In the genomic region with DNA sequence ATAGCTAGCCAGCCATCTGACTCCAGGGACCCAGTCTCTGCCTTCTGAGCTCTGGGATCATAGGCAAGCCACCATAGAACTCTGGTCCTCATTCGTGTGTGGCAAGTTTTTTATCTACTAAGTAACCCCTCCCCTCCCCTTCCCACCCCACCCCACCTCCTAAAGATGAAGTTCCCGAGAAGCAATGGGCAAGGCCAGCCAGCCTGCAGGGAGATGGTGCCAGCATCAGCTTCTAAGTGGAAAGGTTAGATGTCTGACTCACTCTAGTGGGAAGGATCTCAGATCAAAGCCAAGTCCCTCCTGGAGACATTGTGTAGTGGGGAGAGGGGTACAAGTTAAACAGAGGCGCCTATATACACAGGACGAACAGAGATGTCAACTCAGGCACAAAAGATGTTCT, we compare ENCODE assay signal across 14 mouse cellular contexts. TPM values are rescaled to one million over a fixed set of nuclear protein-coding genes. Genes with fewer than 3 reads are reported as not detected.
A peak's percentile ranks its signal among the peaks of the same experiment; 100 is the strongest.
DNase-seq lines count a peak whose midpoint lies in the region; ATAC-seq lines count a peak whose summit lies in the region.
"Had no signal": no experiment of that assay in that cellular context is flagged by ENCODE, and none has a peak within 500 bp of the region (broad histone marks: within the 10 kb centered on the region; RNA-seq: fewer than 3 reads in every experiment).

No protein-coding gene starts in this region.

- peak overlapping the region; percentile 73; the same call in 1 of the 2 replicates for H3K4me2 ChIP-seq in hindbrain, embryonic 15.5 days
- H3K4me2 ChIP-seq in hindbrain, embryonic 11.5 days (replicated peaks; ENCODE audit: low read depth, low read length): no peak overlapping the region
- H3K4me2 ChIP-seq in embryonic facial prominence, embryonic 11.5 days (ENCODE audit: low read depth, low read length): peak overlapping the region; percentile 1; the same call in 1 of the 2 replicates
- no peak overlapping the region for H3K4me2 ChIP-seq in limb, embryonic 15.5 days
- no peak overlapping the region for H3K4me2 ChIP-seq in forebrain, embryonic 15.5 days (replicated peaks)

- H3K4me3 ChIP-seq in hindbrain, embryonic 15.5 days: no peak overlapping the region
- no peak overlapping the region for H3K4me3 ChIP-seq in hindbrain, embryonic 11.5 days (ENCODE audit: low read depth, low read length)
- H3K4me3 ChIP-seq in embryonic facial prominence, embryonic 11.5 days (ENCODE audit: low read depth, low read length): no peak overlapping the region
- H3K4me3 ChIP-seq in limb, embryonic 15.5 days: no peak overlapping the region
- H3K4me3 ChIP-seq in forebrain, embryonic 15.5 days: no peak overlapping the region
- H3K4me3 ChIP-seq: myocyte had no signal

- ATAC-seq in hindbrain, embryonic 15.5 days (ENCODE audit: low FRiP score, low read depth): no peak
- no peak for ATAC-seq in hindbrain, embryonic 11.5 days (ENCODE audit: low FRiP score)
- no peak for ATAC-seq in embryonic facial prominence, embryonic 11.5 days (replicated peaks; ENCODE audit: insufficient number of reproducible peaks, low FRiP score, low TSS enrichment, low read depth)
- no peak for ATAC-seq in limb, embryonic 15.5 days (ENCODE audit: insufficient number of reproducible peaks, low FRiP score, low TSS enrichment, low read depth)
- ATAC-seq in forebrain, embryonic 15.5 days (replicated peaks): no peak
- ATAC-seq: intestine, postnatal 0 days had no signal

- DNase-seq in hindbrain, embryonic 11.5 days (ENCODE audit: low spot score): no peak
- peak; percentile 34 for DNase-seq in NIH3T3 (ENCODE audit: low read depth)
- DNase-seq in embryonic facial prominence, embryonic 11.5 days (ENCODE audit: low spot score): no peak
- no peak for DNase-seq in thymus, postnatal 4 days
- DNase-seq: cerebellum, adult 9-10 months; kidney, postnatal 4 days had no signal

- 0 out of 2 replicates have a peak overlapping the region, but pooled peaks have one; percentile 95 for H3K27ac ChIP-seq in hindbrain, embryonic 15.5 days (replicated peaks)
- no peak overlapping the region for H3K27ac ChIP-seq in hindbrain, embryonic 11.5 days (ENCODE audit: low read depth, low read length)
- H3K27ac ChIP-seq in embryonic facial prominence, embryonic 11.5 days (replicated peaks; ENCODE audit: low read depth, low read length): peak overlapping the region; percentile 89; the same call in 1 of the 2 replicates
- H3K27ac ChIP-seq in limb, embryonic 15.5 days: peak overlapping the region; percentile 97
- no peak overlapping the region for H3K27ac ChIP-seq in forebrain, embryonic 15.5 days (replicated peaks)
- H3K27ac ChIP-seq: liver, embryonic 14.5 days; macrophage had no signal

- 0 out of 2 replicates have a peak overlapping the region, but pooled peaks have one; percentile 82 for H3K9ac ChIP-seq in hindbrain, embryonic 15.5 days
- no peak overlapping the region for H3K9ac ChIP-seq in hindbrain, embryonic 11.5 days (ENCODE audit: low read depth, low read length)
- H3K9ac ChIP-seq in embryonic facial prominence, embryonic 11.5 days (replicated peaks; ENCODE audit: low read length): no peak overlapping the region
- no peak overlapping the region for H3K9ac ChIP-seq in limb, embryonic 15.5 days
- H3K9ac ChIP-seq in forebrain, embryonic 15.5 days (replicated peaks): no peak overlapping the region
- H3K9ac ChIP-seq: liver, embryonic 14.5 days had no signal

- H3K4me1 ChIP-seq in hindbrain, embryonic 15.5 days (replicated peaks): peaks cover 36% of the 10 kb centered on the region
- peaks cover 6% of the 10 kb centered on the region; the same call in 1 of the 2 replicates for H3K4me1 ChIP-seq in hindbrain, embryonic 11.5 days (replicated peaks; ENCODE audit: control insufficient read depth, insufficient read depth, low read length)
- H3K4me1 ChIP-seq in embryonic facial prominence, embryonic 11.5 days (ENCODE audit: control insufficient read depth, insufficient read depth, low read length): peaks cover 2% of the 10 kb centered on the region; the same call in 1 of the 2 replicates
- H3K4me1 ChIP-seq in limb, embryonic 15.5 days: peaks cover 46% of the 10 kb centered on the region
- H3K4me1 ChIP-seq in forebrain, embryonic 15.5 days: peaks cover 33% of the 10 kb centered on the region

- whole genome bisulfite sequencing in hindbrain, embryonic 15.5 days: 75% methylated on average over 4 of the region's 4 CpGs
- WGBS in hindbrain, embryonic 11.5 days: 71% methylated on average over 4 of the region's 4 CpGs
- WGBS in embryonic facial prominence, embryonic 11.5 days: 64% methylated on average over 4 of the region's 4 CpGs
- 45% methylated on average over 4 of the region's 4 CpGs for WGBS in limb, embryonic 15.5 days
- 77% methylated on average over 4 of the region's 4 CpGs for WGBS in forebrain, embryonic 15.5 days

- no peaks in the 10 kb centered on the region for H3K27me3 ChIP-seq in hindbrain, embryonic 15.5 days
- no peaks in the 10 kb centered on the region for H3K27me3 ChIP-seq in hindbrain, embryonic 11.5 days (ENCODE audit: control insufficient read depth, insufficient read depth, low read length)
- H3K27me3 ChIP-seq in embryonic facial prominence, embryonic 11.5 days (ENCODE audit: control insufficient read depth, insufficient read depth, low read length): no peaks in the 10 kb centered on the region
- H3K27me3 ChIP-seq in limb, embryonic 15.5 days: no peaks in the 10 kb centered on the region
- H3K27me3 ChIP-seq in forebrain, embryonic 15.5 days: no peaks in the 10 kb centered on the region
- H3K27me3 ChIP-seq: CH12.LX had no signal

- no peaks in the 10 kb centered on the region for H3K9me3 ChIP-seq in hindbrain, embryonic 15.5 days
- H3K9me3 ChIP-seq in hindbrain, embryonic 11.5 days (ENCODE audit: control insufficient read depth, low read length): no peaks in the 10 kb centered on the region
- H3K9me3 ChIP-seq in embryonic facial prominence, embryonic 11.5 days (replicated peaks; ENCODE audit: control insufficient read depth, low read length): no peaks in the 10 kb centered on the region
- no peaks in the 10 kb centered on the region for H3K9me3 ChIP-seq in limb, embryonic 15.5 days
- H3K9me3 ChIP-seq in forebrain, embryonic 15.5 days: no peaks in the 10 kb centered on the region

- peaks cover 46% of the 10 kb centered on the region for H3K36me3 ChIP-seq in hindbrain, embryonic 15.5 days
- H3K36me3 ChIP-seq in hindbrain, embryonic 11.5 days (ENCODE audit: control insufficient read depth, insufficient read depth, low read length): peaks cover 21% of the 10 kb centered on the region; the same call in 1 of the 2 replicates
- peaks cover 19% of the 10 kb centered on the region for H3K36me3 ChIP-seq in embryonic facial prominence, embryonic 11.5 days (replicated peaks; ENCODE audit: control insufficient read depth, insufficient read depth, low read depth, low read length)
- H3K36me3 ChIP-seq in limb, embryonic 15.5 days: peaks cover 54% of the 10 kb centered on the region
- H3K36me3 ChIP-seq in forebrain, embryonic 15.5 days: peaks cover 46% of the 10 kb centered on the region

RNA-seq across cellular contexts. Expression of a gene that starts 1.3 kb away (rescaled TPM):
- polyA plus RNA-seq in hindbrain, embryonic 15.5 days (2015; fragmentation: Nextera tagmentation; extraction: Ambion mirVana): 31.4 and 34.1 TPM in 2 replicates
- 13.5 and 14.8 TPM in 2 replicates for polyA plus RNA-seq in hindbrain, embryonic 11.5 days (2014; fragmentation: Nextera tagmentation; extraction: Ambion mirVana)
- 15.3 and 16.8 TPM in 2 replicates for polyA plus RNA-seq in embryonic facial prominence, embryonic 11.5 days (2014; fragmentation: Nextera tagmentation; extraction: Ambion mirVana)
- polyA plus RNA-seq in limb, embryonic 15.5 days (2015; fragmentation: Nextera tagmentation; extraction: Ambion mirVana): 36.2 and 37.0 TPM in 2 replicates
- polyA plus RNA-seq in forebrain, embryonic 15.5 days (2015; fragmentation: Nextera tagmentation; extraction: Ambion mirVana): 18.5 and 18.8 TPM in 2 replicates

RNA-seq across cellular contexts. Expression of a gene that starts 42.4 kb away (rescaled TPM):
- 34.3 and 35.0 TPM in 2 replicates for polyA plus RNA-seq in hindbrain, embryonic 15.5 days (2015; fragmentation: Nextera tagmentation; extraction: Ambion mirVana)
- polyA plus RNA-seq in hindbrain, embryonic 11.5 days (2014; fragmentation: Nextera tagmentation; extraction: Ambion mirVana): 34.2 and 34.7 TPM in 2 replicates
- 31.7 and 32.1 TPM in 2 replicates for polyA plus RNA-seq in embryonic facial prominence, embryonic 11.5 days (2014; fragmentation: Nextera tagmentation; extraction: Ambion mirVana)
- polyA plus RNA-seq in limb, embryonic 15.5 days (2015; fragmentation: Nextera tagmentation; extraction: Ambion mirVana): 25.6 and 28.0 TPM in 2 replicates
- polyA plus RNA-seq in forebrain, embryonic 15.5 days (2015; fragmentation: Nextera tagmentation; extraction: Ambion mirVana): 33.6 and 36.5 TPM in 2 replicates

Comparison
In these comparisons a context has a peak if more than half of its experiments do, and no peak if none do; other contexts are left out.
1. H3K27ac ChIP-seq: peak in hindbrain, embryonic 15.5 days (single experiment), embryonic facial prominence, embryonic 11.5 days (single experiment) and limb, embryonic 15.5 days (single experiment); none in hindbrain, embryonic 11.5 days (single experiment) and forebrain, embryonic 15.5 days (single experiment).
2. H3K4me2 ChIP-seq: peak in hindbrain, embryonic 15.5 days (single experiment) and embryonic facial prominence, embryonic 11.5 days (single experiment); none in hindbrain, embryonic 11.5 days (single experiment), limb, embryonic 15.5 days (single experiment) and forebrain, embryonic 15.5 days (single experiment).